Mouse (Mus musculus) inflammation-experienced regulatory T-cells (primary cell): Measurements from ENCODE around the gene Sh3bgr. TPM values are rescaled to one million over a fixed set of nuclear protein-coding genes. Genes with fewer than 3 reads are reported as not detected.

Experiments
- polyA plus RNA-seq, 2 experiments: library from polyadenylated mRNA; unstranded; fragments of 100-300 nt; shearing (Covaris generic); gene quantifications; one replicate each; pipeline ENCODE4 v1.2.1; 2017

Sh3bgr gene
- polyA plus RNA-seq = 1 to 10 TPM in 1 of 2 experiments, not detected in 1; 1.1 TPM

DNA sequence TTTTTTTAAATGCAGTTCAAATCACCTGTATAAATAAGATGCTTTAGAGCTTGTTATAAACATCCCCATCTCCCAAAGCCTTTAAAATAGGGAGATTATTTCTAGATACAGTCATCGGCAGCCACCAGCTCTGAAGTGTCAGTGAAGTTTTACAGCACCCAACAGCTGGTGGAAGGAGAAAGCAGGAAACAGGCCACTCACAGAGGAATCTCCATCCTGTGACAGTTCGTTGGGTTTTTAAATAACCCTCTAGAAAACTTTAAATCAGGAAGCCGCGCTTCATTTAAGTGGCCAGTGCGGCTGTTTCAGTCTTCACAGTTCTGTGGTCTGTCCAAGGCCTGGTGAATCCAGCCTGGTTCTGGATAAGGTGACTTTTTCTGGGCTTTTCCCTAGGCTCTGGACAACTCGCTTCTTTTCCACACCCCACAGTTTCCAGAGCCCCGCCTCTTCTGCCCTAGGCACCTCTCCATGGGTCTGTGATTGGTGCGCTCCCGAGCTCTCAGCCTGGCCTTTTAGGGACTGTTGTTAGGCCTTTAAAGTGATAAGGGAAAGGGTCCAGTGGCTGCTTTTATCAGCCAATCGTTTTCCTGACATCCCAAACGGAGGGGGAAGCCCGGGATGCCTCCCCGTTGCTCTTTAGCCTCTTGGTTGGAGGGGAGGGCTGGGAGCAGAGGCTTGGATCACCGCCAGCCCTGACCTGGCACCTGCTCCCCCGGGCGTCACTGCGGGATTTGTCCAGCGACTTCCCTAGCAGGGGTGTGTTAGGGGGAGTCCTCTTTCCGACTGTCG, at the start of gene Sh3bgr:
TSS of gene Sh3bgr (plus strand) at position 538 of the 789 bp plus-strand sequence.

GRCm38 (mm10) chr16:96191531-96192506, 8.4 kb upstream of the Sh3bgr start, which contains the start of gene Lca5l:
Gene Lca5l, minus strand, starts transcription at chr16:96192271.

DNA sequence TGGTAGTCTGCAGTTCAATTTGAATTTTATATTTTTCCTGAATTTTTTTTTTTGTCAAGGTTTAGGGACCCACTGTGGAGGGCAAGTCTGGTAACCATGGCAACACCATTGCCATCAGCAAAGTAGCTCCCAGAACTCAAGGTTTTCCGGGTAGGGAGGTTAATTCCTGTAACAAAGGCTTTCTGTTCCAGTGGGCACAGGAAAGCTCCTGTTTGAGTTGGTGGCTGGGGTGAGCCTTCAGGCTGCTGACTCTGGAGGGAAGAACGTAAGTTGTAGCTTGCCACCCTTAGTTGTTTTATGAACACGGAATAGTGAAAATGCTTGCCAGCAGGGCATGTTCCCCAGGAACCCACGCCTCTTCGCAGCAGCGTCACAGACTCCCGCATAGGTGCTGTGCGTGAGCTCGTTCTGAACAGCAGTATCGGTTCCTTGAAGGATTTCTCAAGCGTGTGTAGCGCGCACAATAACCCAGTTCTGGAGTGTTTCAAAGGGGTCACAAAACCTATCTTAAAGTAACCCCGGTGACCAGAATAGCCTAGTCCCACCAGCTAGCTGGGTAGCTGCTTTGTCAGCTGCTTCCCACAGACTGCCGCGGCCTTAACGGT, 35.2 kb downstream of the Sh3bgr start, which contains the start of gene B3galt5:
TSS of gene B3galt5 (plus strand) at position 436 of the 605 bp plus-strand sequence.

Other genes starting within 250 kb of the Sh3bgr start
- 10 to 100 TPM; 46.3 to 51.7 TPM for gene Psmg1, start 209.5 kb upstream of the Sh3bgr start, polyA plus RNA-seq
- gene Brwd1, start 117.9 kb upstream of the Sh3bgr start, polyA plus RNA-seq = 10 to 100 TPM; 63.6 to 69.0 TPM
- gene Hmgn1, start 72.7 kb upstream of the Sh3bgr start, polyA plus RNA-seq = 100 to 1,000 TPM; 107 to 134 TPM
- gene Wrb, start 55.0 kb upstream of the Sh3bgr start, polyA plus RNA-seq = 10 to 100 TPM in 1 of 2 experiments, 1 to 10 TPM in 1; 9.3 to 11.3 TPM
- under 1 TPM; 0.10 to 0.11 TPM for gene Lca5l, start 8.2 kb upstream of the Sh3bgr start, polyA plus RNA-seq
- gene B3galt5, start 35.4 kb downstream of the Sh3bgr start, polyA plus RNA-seq = 1 to 10 TPM; 1.5 to 4.8 TPM
- under 1 TPM in 1 of 2 experiments, not detected in 1; 0.62 TPM for gene Itgb2l, start 243.2 kb downstream of the Sh3bgr start, polyA plus RNA-seq